Mouse (Mus musculus): ENCODE results near the gene Rmdn3. TPM values are rescaled to one million over a fixed set of nuclear protein-coding genes. Genes with fewer than 3 reads are reported as not detected.

Gene Rmdn3
- 42.9 and 45.2 TPM in 2 replicates for polyA plus RNA-seq (2015; fragmentation: Nextera tagmentation; extraction: Ambion mirVana)

GRCm38 (mm10) chr2:119156681-119157572 is at the start of gene Rmdn3:
Gene Rmdn3 (minus strand): TSS chr2:119157034.
- peak within 1 kb of the TSS; percentile 90 for H3K4me3 ChIP-seq (replicated peaks; ENCODE audit: low read length)
- under 1% methylated on average over 57 of the region's 57 CpGs for WGBS
- peak; percentile 89 for ATAC-seq (ENCODE audit: insufficient read depth, low FRiP score)
- peaks cover 8% of the 10 kb centered on the region; the same call in 1 of the 2 replicates for H3K4me1 ChIP-seq (ENCODE audit: control insufficient read depth, insufficient read depth, low read length)
- peak within 1 kb of the TSS; percentile 91 for H3K9ac ChIP-seq (ENCODE audit: low read length)
- no peaks in the 10 kb centered on the region for H3K27me3 ChIP-seq (ENCODE audit: control insufficient read depth, insufficient read depth, low read length)
- H3K27ac ChIP-seq (ENCODE audit: low read length) = no peak within 1 kb of the TSS
- H3K9me3 ChIP-seq (replicated peaks; ENCODE audit: control insufficient read depth, low read length) = no peaks in the 10 kb centered on the region
- peak within 1 kb of the TSS; percentile 68 for H3K4me2 ChIP-seq (ENCODE audit: low read depth, low read length)
- H3K36me3 ChIP-seq (ENCODE audit: control insufficient read depth, insufficient read depth, low read length) = 0 out of 2 replicates have a peak, but pooled peaks cover 4% of the 10 kb centered on the region

GRCm38 (mm10) chr2:119203871-119204460 is 47.1 kb upstream of the Rmdn3 start:
- ATAC-seq (ENCODE audit: insufficient read depth, low FRiP score) = no peak
- peak overlapping the region; percentile 40; the same call in 1 of the 2 replicates for H3K27ac ChIP-seq (ENCODE audit: low read length)
- H3K4me2 ChIP-seq (ENCODE audit: low read depth, low read length) = no peak overlapping the region
- no peaks in the 10 kb centered on the region for H3K36me3 ChIP-seq (ENCODE audit: control insufficient read depth, insufficient read depth, low read length)
- H3K4me3 ChIP-seq (replicated peaks; ENCODE audit: low read length) = no peak overlapping the region
- no peaks in the 10 kb centered on the region for H3K9me3 ChIP-seq (replicated peaks; ENCODE audit: control insufficient read depth, low read length)
- no peak overlapping the region for H3K9ac ChIP-seq (ENCODE audit: low read length)
- no peaks in the 10 kb centered on the region for H3K27me3 ChIP-seq (ENCODE audit: control insufficient read depth, insufficient read depth, low read length)
- H3K4me1 ChIP-seq (ENCODE audit: control insufficient read depth, insufficient read depth, low read length) = peaks cover 12% of the 10 kb centered on the region
- 68% methylated on average over 4 of the region's 4 CpGs for WGBS

GRCm38 (mm10) chr2:119202914-119203453 is 46.1 kb upstream of the Rmdn3 start:
- ATAC-seq (ENCODE audit: insufficient read depth, low FRiP score) = no peak
- Histone ChIP-seq H3K9me3 (replicated peaks; ENCODE audit: control insufficient read depth, low read length) (no peaks in the 10 kb centered on the region), H3K4me3 (replicated peaks; ENCODE audit: low read length) (no peak overlapping the region), H3K9ac (ENCODE audit: low read length) (no peak overlapping the region), H3K27me3 (ENCODE audit: control insufficient read depth, insufficient read depth, low read length) (no peaks in the 10 kb centered on the region), H3K27ac (ENCODE audit: low read length) (no peak overlapping the region), H3K36me3 (ENCODE audit: control insufficient read depth, insufficient read depth, low read length) (no peaks in the 10 kb centered on the region), H3K4me2 (ENCODE audit: low read depth, low read length) (no peak overlapping the region), H3K4me1 (ENCODE audit: control insufficient read depth, insufficient read depth, low read length) (peaks cover 11% of the 10 kb centered on the region)
- 39% methylated on average over 5 of the region's 5 CpGs for WGBS

GRCm38 (mm10) chr2:119198934-119199333 is 42.1 kb upstream of the Rmdn3 start:
- no peak overlapping the region for H3K9ac ChIP-seq (ENCODE audit: low read length)
- ATAC-seq (ENCODE audit: insufficient read depth, low FRiP score) = no peak
- no peaks in the 10 kb centered on the region for H3K36me3 ChIP-seq (ENCODE audit: control insufficient read depth, insufficient read depth, low read length)
- H3K4me3 ChIP-seq (replicated peaks; ENCODE audit: low read length) = no peak overlapping the region
- H3K27me3 ChIP-seq (ENCODE audit: control insufficient read depth, insufficient read depth, low read length) = no peaks in the 10 kb centered on the region
- 62% methylated on average over 3 of the region's 3 CpGs for WGBS
- no peaks in the 10 kb centered on the region for H3K9me3 ChIP-seq (replicated peaks; ENCODE audit: control insufficient read depth, low read length)
- H3K27ac ChIP-seq (ENCODE audit: low read length) = no peak overlapping the region
- H3K4me2 ChIP-seq (ENCODE audit: low read depth, low read length) = no peak overlapping the region
- peaks cover 8% of the 10 kb centered on the region for H3K4me1 ChIP-seq (ENCODE audit: control insufficient read depth, insufficient read depth, low read length)

- H3K4me3 ChIP-seq (replicated peaks; ENCODE audit: low read length) = no peak overlapping the region
- H3K27me3 ChIP-seq (ENCODE audit: control insufficient read depth, insufficient read depth, low read length) = no peaks in the 10 kb centered on the region
- H3K27ac ChIP-seq (ENCODE audit: low read length) = no peak overlapping the region
- H3K4me2 ChIP-seq (ENCODE audit: low read depth, low read length) = no peak overlapping the region
- no peak for ATAC-seq (ENCODE audit: insufficient read depth, low FRiP score)
- 31% methylated on average over 1 of the region's 1 CpGs for WGBS
- peaks cover 6% of the 10 kb centered on the region for H3K4me1 ChIP-seq (ENCODE audit: control insufficient read depth, insufficient read depth, low read length)
- H3K9ac ChIP-seq (ENCODE audit: low read length) = no peak overlapping the region; the same call in 1 of the 2 replicates
- H3K9me3 ChIP-seq (replicated peaks; ENCODE audit: control insufficient read depth, low read length) = no peaks in the 10 kb centered on the region
- H3K36me3 ChIP-seq (ENCODE audit: control insufficient read depth, insufficient read depth, low read length) = no peaks in the 10 kb centered on the region
These were observed 41.2 kb upstream of the Rmdn3 start for GRCm38 (mm10) chr2:119198049-119198448.

GRCm38 (mm10) chr2:119197493-119197892 is 40.7 kb upstream of the Rmdn3 start:
- Histone ChIP-seq H3K27me3 (ENCODE audit: control insufficient read depth, insufficient read depth, low read length) (no peaks in the 10 kb centered on the region), H3K27ac (ENCODE audit: low read length) (no peak overlapping the region), H3K36me3 (ENCODE audit: control insufficient read depth, insufficient read depth, low read length) (no peaks in the 10 kb centered on the region), H3K9me3 (replicated peaks; ENCODE audit: control insufficient read depth, low read length) (no peaks in the 10 kb centered on the region), H3K4me2 (ENCODE audit: low read depth, low read length) (no peak overlapping the region), H3K9ac (ENCODE audit: low read length) (no peak overlapping the region), H3K4me1 (ENCODE audit: control insufficient read depth, insufficient read depth, low read length) (peaks cover under 1% of the 10 kb centered on the region; the same call in 1 of the 2 replicates), H3K4me3 (replicated peaks; ENCODE audit: low read length) (no peak overlapping the region)
- WGBS = 61% methylated on average over 1 of the region's 1 CpGs
- ATAC-seq (ENCODE audit: insufficient read depth, low FRiP score) = no peak

GRCm38 (mm10) chr2:119196316-119197108 is 39.7 kb upstream of the Rmdn3 start:
- Histone ChIP-seq H3K9ac (ENCODE audit: low read length) (no peak overlapping the region), H3K36me3 (ENCODE audit: control insufficient read depth, insufficient read depth, low read length) (no peaks in the 10 kb centered on the region), H3K9me3 (replicated peaks; ENCODE audit: control insufficient read depth, low read length) (no peaks in the 10 kb centered on the region), H3K27ac (ENCODE audit: low read length) (no peak overlapping the region), H3K4me1 (ENCODE audit: control insufficient read depth, insufficient read depth, low read length) (no peaks in the 10 kb centered on the region), H3K4me2 (ENCODE audit: low read depth, low read length) (no peak overlapping the region), H3K27me3 (ENCODE audit: control insufficient read depth, insufficient read depth, low read length) (no peaks in the 10 kb centered on the region), H3K4me3 (replicated peaks; ENCODE audit: low read length) (no peak overlapping the region)
- no peak for ATAC-seq (ENCODE audit: insufficient read depth, low FRiP score)
- 46% methylated on average over 4 of the region's 4 CpGs for WGBS

- no peak overlapping the region for H3K9ac ChIP-seq (ENCODE audit: low read length)
- no peak overlapping the region for H3K4me3 ChIP-seq (replicated peaks; ENCODE audit: low read length)
- H3K27ac ChIP-seq (ENCODE audit: low read length) = peak overlapping the region; percentile 38
- no peaks in the 10 kb centered on the region for H3K9me3 ChIP-seq (replicated peaks; ENCODE audit: control insufficient read depth, low read length)
- no peak overlapping the region for H3K4me2 ChIP-seq (ENCODE audit: low read depth, low read length)
- WGBS = 85% methylated on average over 5 of the region's 5 CpGs
- H3K36me3 ChIP-seq (ENCODE audit: control insufficient read depth, insufficient read depth, low read length) = no peaks in the 10 kb centered on the region
- H3K4me1 ChIP-seq (ENCODE audit: control insufficient read depth, insufficient read depth, low read length) = 0 out of 2 replicates have a peak, but pooled peaks cover 2% of the 10 kb centered on the region
- H3K27me3 ChIP-seq (ENCODE audit: control insufficient read depth, insufficient read depth, low read length) = no peaks in the 10 kb centered on the region
- ATAC-seq (ENCODE audit: insufficient read depth, low FRiP score) = no peak
These were observed 37.3 kb upstream of the Rmdn3 start for GRCm38 (mm10) chr2:119194140-119194539.
